ENCODE assay signal across 8 mouse cellular contexts in genomic region chr10:63023749-63024579, GRCm38 (mm10). TPM values are rescaled to one million over a fixed set of nuclear protein-coding genes. Genes with fewer than 3 reads are reported as not detected.
DNase-seq lines count a peak whose midpoint lies in the region; ATAC-seq and TF ChIP-seq lines count a peak whose summit lies in the region.

Gene Hnrnph3, minus strand, starts transcription at chr10:63024217.
Gene Pbld2, plus strand, starts transcription at chr10:63024315.

- peak; percentile 77 for DNase-seq in Patski (ENCODE audit: low read depth, low spot score)
- DNase-seq in cerebellum, postnatal 14 days = peak; percentile 99
- peak; percentile 97 to 98 for DNase-seq in frontal cortex, postnatal 14 days (ENCODE audit: low spot score in 2 of 2)
- peak; percentile 94 to 98 for DNase-seq in layer of hippocampus, postnatal 25 days (ENCODE audit: extremely low spot score in 1 of 2, low spot score in 1 of 2)
- peak; percentile 97 for DNase-seq in lung, postnatal 25 days (ENCODE audit: low spot score)
- peak; percentile 99 for DNase-seq in retina, embryonic 14.5 days (ENCODE audit: low spot score)
- DNase-seq in thymus, postnatal 4 days = peak; percentile 99

- no peak for TF ChIP-seq CTCF in Patski (IDR thresholded peaks at IDR 0.05)

- H3K9me3 ChIP-seq in hindbrain, embryonic 13.5 days = no peaks in the 10 kb centered on the region

- H3K4me3 ChIP-seq in hindbrain, embryonic 13.5 days = peak within 1 kb of the TSS; percentile 94

- peak within 1 kb of the TSS; percentile 100 for H3K9ac ChIP-seq in hindbrain, embryonic 13.5 days

- ATAC-seq in Patski = peak; percentile 81
- ATAC-seq in hindbrain, embryonic 13.5 days (ENCODE audit: low FRiP score) = peak; percentile 94

- no peaks in the 10 kb centered on the region for H3K27me3 ChIP-seq in Patski
- H3K27me3 ChIP-seq in hindbrain, embryonic 13.5 days = no peaks in the 10 kb centered on the region

- H3K4me2 ChIP-seq in hindbrain, embryonic 13.5 days = peak within 1 kb of the TSS; percentile 88

- WGBS in hindbrain, embryonic 13.5 days = under 1% methylated on average over 54 of the region's 69 CpGs

- POLR2A ChIA-PET in Patski (lab: Charles Lee) = interaction anchor here (0.6 kb wide), 1 partner anchor 343 kb away, joined by 3 read pairs; no protein-coding TSS in a partner anchor

- H3K27ac ChIP-seq in hindbrain, embryonic 13.5 days = peak within 1 kb of the TSS; percentile 100

- CTCF ChIA-PET in Patski (lab: Charles Lee) = interaction anchor here (1.4 to 3.4 kb wide), 2 partner anchors 41 to 51 kb away, joined by 3 to 19 read pairs; no protein-coding TSS in a partner anchor

- in situ Hi-C loops in Patski (cut with MboI; ENCODE audit: low pct_unique_long_range_greater_than_20kb) = no loop called here

- H3K4me1 ChIP-seq in hindbrain, embryonic 13.5 days (replicated peaks) = peaks cover 64% of the 10 kb centered on the region

- H3K36me3 ChIP-seq in hindbrain, embryonic 13.5 days = no peaks in the 10 kb centered on the region

RNA-seq across cellular contexts. Expression of gene Hnrnph3, which starts in this region (rescaled TPM):
- polyA plus RNA-seq in Patski (2021) = 47.3 TPM
- 193 and 195 TPM in 2 replicates for polyA plus RNA-seq in hindbrain, embryonic 13.5 days (2015; fragmentation: Nextera tagmentation; extraction: Ambion mirVana)
- total RNA-seq in layer of hippocampus, postnatal 25 days (2021) = 10 to 100 TPM; 40.8 to 53.7 TPM

RNA-seq across cellular contexts. Expression of gene Pbld2, which starts in this region (rescaled TPM):
- 3.8 TPM for polyA plus RNA-seq in Patski (2021)
- polyA plus RNA-seq in hindbrain, embryonic 13.5 days (2015; fragmentation: Nextera tagmentation; extraction: Ambion mirVana) = 0.88 and 1.1 TPM in 2 replicates
- total RNA-seq in layer of hippocampus, postnatal 25 days (2021) = 1 to 10 TPM; 1.3 to 1.6 TPM

Comparison
In these comparisons a context has a peak if more than half of its experiments do, and no peak if none do; other contexts are left out.
1. Peak in every context shown above with its lines: DNase-seq, ATAC-seq, H3K4me3 ChIP-seq and H3K27ac ChIP-seq.